Mouse (Mus musculus): ENCODE measurements around the gene Rabgef1. TPM values are rescaled to one million over a fixed set of nuclear protein-coding genes. Genes with fewer than 3 reads are reported as not detected.
"Not testable (repeated sequence)": the region's sequence is repeated elsewhere in the genome, so short reads cannot be mapped to it uniquely, and the experiment has no call there.

Gene Rabgef1
- total RNA-seq, 2 experiments from 2014 or later = 39.3 to 47.9 TPM

GRCm38 (mm10) chr5:130216781-130217180 is 45.2 kb downstream of the Rabgef1 start, which contains the start of gene Tmem248:
Tmem248 (plus strand) TSS chr5:130217081.
- DNase-seq = no peak

GRCm38 (mm10) chr5:130217406-130217805 is 45.8 kb downstream of the Rabgef1 start:
- DNase-seq = no peak

GRCm38 (mm10) chr5:130218336-130218735 is 46.7 kb downstream of the Rabgef1 start:
- no peak for DNase-seq

GRCm38 (mm10) chr5:130221316-130221715 is 49.7 kb downstream of the Rabgef1 start:
- DNase-seq = no peak

DNA sequence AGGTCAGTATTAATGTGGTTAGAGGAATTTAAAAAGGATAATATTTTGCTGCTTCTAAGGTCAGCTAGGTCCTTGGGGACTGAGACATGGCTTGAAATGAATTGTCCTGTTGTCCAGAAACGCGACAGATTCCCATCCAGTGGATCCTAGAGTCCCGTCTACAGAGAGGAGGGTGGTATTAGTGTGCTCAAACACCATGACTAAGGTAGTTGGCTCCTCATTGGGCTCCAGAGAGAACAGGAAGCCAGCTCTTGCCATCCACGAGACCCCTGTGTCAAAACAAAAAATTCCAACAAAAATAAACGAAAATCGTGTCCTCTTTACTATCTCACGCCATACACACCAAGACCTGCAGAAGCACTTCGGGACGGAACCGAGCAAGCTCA is 50.2 kb downstream of the Rabgef1 start:
- peak in 1 of 2 experiments; percentile 38 for DNase-seq

GRCm38 (mm10) chr5:130222146-130223004 is 50.8 kb downstream of the Rabgef1 start:
- peak; percentile 93 to 94 for DNase-seq

- no peak for DNase-seq
Measured at GRCm38 (mm10) chr5:130226790-130227189, 55.2 kb downstream of the Rabgef1 start.

GRCm38 (mm10) chr5:130228120-130228519 is 56.5 kb downstream of the Rabgef1 start:
- DNase-seq = no peak

DNA sequence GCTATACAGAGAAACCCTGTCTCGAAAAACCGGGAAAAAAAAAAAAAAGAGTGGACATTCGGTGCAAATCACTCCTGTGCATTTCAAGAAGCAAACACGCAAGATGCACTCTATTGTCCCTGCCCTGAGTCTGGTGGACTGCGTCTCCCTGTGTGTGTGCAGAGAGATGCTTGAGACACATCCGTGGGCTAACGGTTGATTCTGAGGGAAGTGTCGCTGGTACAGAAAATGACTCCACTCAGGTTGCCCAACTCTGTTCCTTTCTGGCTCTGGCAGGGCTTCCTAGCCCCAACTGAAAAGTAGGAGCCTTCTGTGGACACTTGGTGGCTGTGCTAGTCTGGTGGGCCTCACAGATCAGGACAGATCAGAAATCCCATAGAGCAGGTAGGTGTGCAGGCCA is 64.7 kb downstream of the Rabgef1 start:
- DNase-seq = no peak

DNA sequence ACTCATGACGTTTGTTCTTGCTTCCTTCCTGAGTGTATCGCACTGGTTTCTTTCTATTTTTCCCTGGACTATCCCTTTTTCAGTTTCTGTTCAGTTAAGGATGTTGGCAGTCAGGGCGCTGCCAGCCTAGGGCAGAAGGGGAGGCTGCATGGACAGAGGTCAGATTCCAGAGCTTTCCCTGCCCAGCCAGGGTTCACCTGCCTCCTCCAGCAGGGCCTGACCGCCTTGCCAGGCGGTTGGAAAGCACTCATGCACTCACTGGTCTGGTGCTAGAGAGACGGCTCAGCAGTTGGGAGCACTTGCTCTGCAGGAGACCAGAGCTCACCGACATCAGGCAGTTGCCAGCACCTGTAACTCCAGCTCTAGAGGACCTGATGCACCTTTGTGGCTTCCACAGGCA is 67.6 kb downstream of the Rabgef1 start:
- no peak for DNase-seq

GRCm38 (mm10) chr5:130239856-130240255 is 68.3 kb downstream of the Rabgef1 start:
- no peak for DNase-seq

GRCm38 (mm10) chr5:130241426-130241825 is 69.8 kb downstream of the Rabgef1 start:
- no peak for DNase-seq

- no peak for DNase-seq
Measured at GRCm38 (mm10) chr5:130247823-130248222, 76.2 kb downstream of the Rabgef1 start.

GRCm38 (mm10) chr5:130254164-130255016 is 82.8 kb downstream of the Rabgef1 start:
- peak in 1 of 2 experiments; percentile 31 for DNase-seq

GRCm38 (mm10) chr5:130255017-130255720 is 83.6 kb downstream of the Rabgef1 start, which contains the start of the genes Sbds and Tyw1:
Sbds (minus strand) TSS chr5:130255530.
Tyw1 (plus strand) TSS chr5:130255619.
- DNase-seq = peak; percentile 97 to 99

GRCm38 (mm10) chr5:130255799-130256525 is 84.4 kb downstream of the Rabgef1 start:
- DNase-seq = not testable (repeated sequence)

GRCm38 (mm10) chr5:130256678-130257271 is 85.2 kb downstream of the Rabgef1 start:
- peak; percentile 95 for DNase-seq

DNA sequence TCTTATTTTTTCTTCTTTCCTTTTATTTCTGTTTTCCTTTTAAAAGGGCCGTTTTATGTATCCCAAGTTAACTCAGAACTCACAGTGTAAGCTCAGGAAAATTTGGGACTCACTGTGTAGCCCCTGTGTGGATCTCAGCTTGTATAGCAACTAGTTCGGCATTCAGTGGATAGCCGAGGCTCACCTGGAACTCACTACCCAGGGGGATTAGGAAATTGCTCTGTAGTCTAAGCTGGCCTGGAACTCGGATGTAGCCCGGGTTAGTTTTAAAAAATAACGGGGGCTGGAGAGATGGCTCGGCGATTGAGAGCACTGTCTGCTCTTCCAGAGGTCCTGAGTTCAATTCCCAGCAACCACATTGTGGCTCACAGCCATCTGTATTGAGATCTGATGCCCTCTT is 85.7 kb downstream of the Rabgef1 start:
- DNase-seq = no peak

DNA sequence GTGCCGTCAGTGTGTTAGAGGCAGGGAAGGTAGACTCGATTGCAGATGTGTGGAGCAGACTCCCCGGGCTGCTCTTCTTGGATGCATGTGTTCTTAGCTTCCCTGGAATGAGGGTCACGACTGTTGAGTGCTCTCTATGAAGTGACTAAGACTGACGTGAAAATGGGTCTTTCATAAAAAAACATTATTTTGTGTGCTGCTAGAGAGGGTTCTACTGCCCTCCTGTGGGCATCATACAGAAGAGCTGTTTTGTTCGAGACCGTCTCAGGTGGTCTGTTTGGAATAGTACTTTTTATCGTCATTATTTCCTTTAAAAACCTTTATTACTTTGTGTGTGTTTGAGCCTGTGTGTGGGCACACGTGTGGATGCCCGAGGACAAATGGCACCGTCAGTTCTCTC is 91.9 kb downstream of the Rabgef1 start:
- no peak for DNase-seq
